Mouse (Mus musculus) midbrain, embryonic 14.5 days (tissue): ENCODE measurements at regions not wholly inside any gene's neighbourhood (a gene's known extent, or its start where the extent isn't known, plus 50 kb on each side); places are given as distances from the start of the nearest gene placed in this dataset.

Experiments
- ATAC-seq: fragments of 200-750 bp; cut with Nextera tagmentation; 2 replicates; pipeline ENCODE4 v1.8.0; 2017; ENCODE audit warnings: moderate number of reproducible peaks, moderate library complexity; ENCODE audit not compliant: low FRiP score, low TSS enrichment
- DNase-seq: peaks from one replicate; pipeline ENCODE4 v3.0.0-alpha.2; 2015
- H3K27ac ChIP-seq: fragments of 300-500 bp; sonication (generic); replicated peaks from 2 replicates; pipeline ENCODE4 v1.5.1; 2014; ENCODE audit warnings: mild to moderate bottlenecking, low read depth, low read length, moderate library complexity
- H3K27me3 ChIP-seq: fragments of 300-500 bp; sonication (generic); 2 replicates; pipeline ENCODE4 v1.6.1; 2014; ENCODE audit warnings: low read length, control low read depth, mixed read lengths; ENCODE audit not compliant: control insufficient read depth, insufficient read depth
- H3K36me3 ChIP-seq: fragments of 300-500 bp; sonication (generic); 2 replicates; pipeline ENCODE4 v1.6.1; 2014; ENCODE audit warnings: low read length, control low read depth; ENCODE audit not compliant: control insufficient read depth, insufficient read depth
- H3K4me1 ChIP-seq: fragments of 300-500 bp; sonication (generic); 2 replicates; pipeline ENCODE4 v1.6.1; 2014; ENCODE audit warnings: mild to moderate bottlenecking, antibody characterized with exemption, low read length, control low read depth; ENCODE audit not compliant: control insufficient read depth, insufficient read depth
- H3K4me2 ChIP-seq: fragments of 300-500 bp; sonication (generic); 2 replicates; pipeline ENCODE4 v1.6.1; 2014; ENCODE audit warnings: mild to moderate bottlenecking, low read length, moderate library complexity
- H3K4me3 ChIP-seq: fragments of 300-500 bp; sonication (generic); replicated peaks from 2 replicates; pipeline ENCODE4 v1.5.1; 2014; ENCODE audit warnings: low read depth, low read length
- H3K9ac ChIP-seq: fragments of 300-500 bp; sonication (generic); replicated peaks from 2 replicates; pipeline ENCODE4 v1.6.1; 2014; ENCODE audit warnings: mild to moderate bottlenecking, low read length, moderate library complexity
- H3K9me3 ChIP-seq: fragments of 300-500 bp; sonication (generic); 2 replicates; pipeline ENCODE4 v1.6.1; 2016; ENCODE audit warnings: low read length, control low read depth, mixed read lengths; ENCODE audit not compliant: control insufficient read depth
- WGBS: fragments of 180-500 bp; shearing (Covaris S2); extraction: QIAGEN DNeasy Blood & Tissue Kit; methylation state at CpG from one replicate; pipeline ENCODE4 v1.1.7; 2014; 5-methylcytosine and 5-hydroxymethylcytosine counted together

DNA sequence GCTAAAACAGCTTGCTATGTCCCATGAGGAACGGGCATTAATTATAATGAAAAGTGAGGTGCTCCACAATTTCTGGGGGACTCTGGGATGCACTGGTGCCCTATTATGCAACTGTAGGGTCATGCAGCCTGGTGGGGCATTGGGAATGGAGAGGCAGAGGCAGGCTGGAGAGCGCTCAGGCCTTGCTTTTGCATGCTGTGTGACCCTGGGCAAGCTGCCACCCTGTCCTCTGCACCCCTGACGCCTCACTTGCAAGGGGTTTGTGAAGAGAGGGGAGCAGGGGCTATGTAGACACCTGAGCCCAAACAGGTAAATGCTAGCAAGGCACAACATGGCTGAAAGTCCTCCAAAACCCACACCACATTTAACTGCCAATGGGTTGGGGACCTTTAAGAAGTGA is 142.8 kb downstream of the Kif26a start:
- ATAC-seq (no peak), DNase-seq (no peak)
- Histone ChIP-seq H3K27ac (no peak overlapping the region), H3K9me3 (no peaks in the 10 kb centered on the region), H3K36me3 (no peaks in the 10 kb centered on the region), H3K4me2 (no peak overlapping the region), H3K27me3 (no peaks in the 10 kb centered on the region), H3K4me1 (peaks cover 20% of the 10 kb centered on the region), H3K9ac (no peak overlapping the region), H3K4me3 (no peak overlapping the region)
- 73% methylated on average over 3 of the region's 3 CpGs for WGBS

DNA sequence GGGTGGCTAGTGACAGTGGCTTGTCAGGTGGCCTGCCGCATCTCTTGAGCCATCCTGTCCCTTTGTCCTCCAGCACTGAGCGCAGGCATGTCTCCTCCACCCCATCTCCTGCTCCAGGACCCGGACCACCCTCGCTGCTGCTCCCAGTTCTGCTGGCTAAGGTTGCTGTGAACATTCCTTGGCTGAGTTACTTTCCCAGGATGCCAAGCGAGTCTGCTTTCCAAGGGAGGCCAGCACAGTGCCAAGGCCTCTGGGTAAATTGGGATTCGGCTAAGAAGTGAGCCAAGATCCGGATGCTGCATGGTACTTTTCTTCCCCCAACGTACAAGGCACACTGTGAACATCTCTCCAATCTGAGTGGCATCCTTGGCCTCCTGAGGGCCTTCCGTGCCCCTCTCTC is 144.3 kb downstream of the Kif26a start:
- Histone ChIP-seq H3K9me3 (no peaks in the 10 kb centered on the region), H3K27ac (no peak overlapping the region), H3K4me3 (no peak overlapping the region), H3K4me2 (no peak overlapping the region), H3K4me1 (peaks cover 14% of the 10 kb centered on the region), H3K9ac (no peak overlapping the region), H3K36me3 (no peaks in the 10 kb centered on the region), H3K27me3 (no peaks in the 10 kb centered on the region)
- ATAC-seq (no peak), DNase-seq (no peak)
- 88% methylated on average over 9 of the region's 9 CpGs for WGBS

DNA sequence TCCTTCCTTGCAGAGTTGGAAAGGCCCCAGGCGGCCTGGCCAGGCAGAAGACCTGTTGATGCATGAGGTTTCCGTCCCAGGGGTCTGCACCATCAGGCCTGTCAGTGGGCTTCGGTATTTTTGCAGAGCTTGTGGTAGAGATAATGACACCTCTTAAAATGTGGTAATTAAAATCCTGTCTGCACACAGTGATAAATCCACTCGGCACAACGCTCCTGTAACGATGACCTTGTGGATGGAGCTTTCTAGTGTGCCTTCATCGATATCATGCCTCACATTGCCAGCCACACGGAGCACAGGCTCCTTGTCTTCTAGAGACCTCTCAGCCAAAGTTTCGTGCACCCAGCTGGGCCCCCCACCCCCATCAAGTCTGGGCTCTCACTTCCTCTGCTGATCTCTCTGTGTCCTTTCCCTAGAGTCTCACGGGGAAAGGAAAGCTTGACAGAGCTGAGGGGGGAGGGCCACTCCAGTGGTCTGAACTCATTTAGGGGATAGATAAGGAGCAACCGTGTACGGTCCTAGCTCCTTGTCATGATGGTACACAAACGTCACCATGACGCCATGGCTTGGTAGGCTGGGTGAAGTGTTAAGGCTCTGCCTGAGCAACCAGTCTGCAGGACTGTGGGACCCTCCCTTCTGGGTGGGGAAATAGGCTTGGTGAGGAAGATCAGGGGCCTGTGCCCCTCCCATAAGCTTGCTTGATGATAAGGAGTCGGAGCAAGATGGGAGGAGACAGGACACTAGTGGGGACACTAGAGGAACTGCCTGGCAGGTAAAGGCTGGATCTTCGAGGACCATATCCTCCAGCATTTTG is 145.9 kb downstream of the Kif26a start:
- Histone ChIP-seq H3K9ac (no peak overlapping the region), H3K27ac (no peak overlapping the region), H3K36me3 (no peaks in the 10 kb centered on the region), H3K4me2 (no peak overlapping the region), H3K4me3 (no peak overlapping the region), H3K4me1 (peaks cover 14% of the 10 kb centered on the region), H3K9me3 (no peaks in the 10 kb centered on the region), H3K27me3 (no peaks in the 10 kb centered on the region)
- WGBS = 75% methylated on average over 16 of the region's 16 CpGs
- no peak for DNase-seq
- ATAC-seq = no peak

DNA sequence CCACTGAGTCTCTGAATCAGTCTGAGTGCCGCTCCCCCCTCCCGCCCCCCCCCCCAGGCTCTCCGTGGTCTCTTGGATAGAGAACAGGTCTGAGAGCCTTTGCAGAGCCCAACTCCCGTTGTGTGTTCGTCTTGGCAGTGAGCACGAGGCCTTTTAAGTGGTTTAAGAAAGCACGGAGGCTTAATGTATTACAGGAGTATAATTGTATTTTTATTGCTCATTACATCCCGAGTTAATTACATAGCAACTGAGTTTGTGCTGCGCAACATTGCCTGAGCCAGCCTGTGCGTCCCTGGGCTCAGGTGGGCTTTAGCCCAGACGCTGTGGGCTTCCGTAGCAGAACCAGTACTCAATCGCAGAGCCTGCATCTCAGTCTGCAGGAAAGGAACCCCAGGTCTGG is 147.1 kb downstream of the Kif26a start:
- no peak for ATAC-seq
- DNase-seq = no peak
- H3K9ac ChIP-seq = no peak overlapping the region
- no peak overlapping the region for H3K4me2 ChIP-seq
- H3K27ac ChIP-seq = 0 out of 2 replicates have a peak overlapping the region, but pooled peaks have one; percentile 20
- no peaks in the 10 kb centered on the region for H3K9me3 ChIP-seq
- no peaks in the 10 kb centered on the region for H3K27me3 ChIP-seq
- no peaks in the 10 kb centered on the region for H3K36me3 ChIP-seq
- no peak overlapping the region for H3K4me3 ChIP-seq
- peaks cover 11% of the 10 kb centered on the region for H3K4me1 ChIP-seq
- 67% methylated on average over 13 of the region's 13 CpGs for WGBS

DNA sequence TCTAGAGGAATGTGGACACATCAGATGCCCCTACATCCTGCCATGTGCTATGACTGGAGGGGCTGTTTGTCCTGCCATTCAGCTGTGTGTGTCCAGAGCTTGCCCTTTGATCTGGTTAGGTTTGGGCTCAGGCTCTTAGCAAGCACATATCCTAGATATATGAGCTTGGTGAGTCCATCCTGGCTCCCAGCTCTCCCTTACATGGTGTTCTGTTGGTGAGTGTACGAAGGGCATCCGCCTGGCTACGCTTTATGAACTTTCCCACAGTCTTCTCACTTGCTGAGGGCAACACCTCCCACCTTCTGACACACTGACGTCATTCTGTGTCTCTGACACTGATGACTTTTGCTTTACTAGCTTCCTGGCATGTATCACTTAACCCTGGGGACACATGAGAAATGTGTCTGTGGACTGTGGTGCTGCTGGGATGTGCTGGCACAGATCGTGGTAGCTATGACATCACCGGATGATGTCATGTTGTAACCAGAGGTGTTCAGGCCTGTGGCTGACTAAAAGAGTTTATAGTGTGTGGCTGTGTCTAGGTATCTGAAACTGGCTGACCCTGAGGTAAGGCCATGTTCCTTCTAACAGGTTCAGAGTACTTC is 149.4 kb downstream of the Kif26a start:
- Histone ChIP-seq H3K4me1 (peaks cover 16% of the 10 kb centered on the region), H3K36me3 (no peaks in the 10 kb centered on the region), H3K27ac (no peak overlapping the region), H3K4me3 (no peak overlapping the region), H3K4me2 (no peak overlapping the region), H3K9me3 (no peaks in the 10 kb centered on the region), H3K27me3 (no peaks in the 10 kb centered on the region), H3K9ac (no peak overlapping the region)
- DNase-seq (no peak), ATAC-seq (no peak)
- 90% methylated on average over 6 of the region's 6 CpGs for WGBS

DNA sequence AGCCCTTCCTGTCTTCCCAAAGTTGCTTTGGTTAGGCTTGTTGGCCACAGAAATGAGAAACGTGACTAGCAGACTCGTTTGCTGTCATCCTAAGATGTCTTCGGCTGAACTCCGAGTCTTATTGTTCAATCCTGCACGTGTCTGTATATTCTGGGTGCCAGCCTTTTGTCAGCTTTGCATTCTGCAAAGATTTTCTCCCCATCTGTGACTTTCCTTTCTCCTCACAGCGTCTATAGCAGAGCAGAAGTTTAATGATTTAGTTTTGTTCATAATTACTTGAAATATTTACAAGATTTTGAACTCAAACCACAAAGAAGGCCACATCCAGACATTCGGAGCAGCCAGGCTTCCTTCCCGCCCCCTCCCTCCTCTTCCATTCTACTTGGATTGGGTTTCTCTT is 152.5 kb downstream of the Kif26a start:
- Histone ChIP-seq H3K4me2 (no peak overlapping the region), H3K9me3 (no peaks in the 10 kb centered on the region), H3K36me3 (no peaks in the 10 kb centered on the region), H3K27ac (peak overlapping the region; percentile 58), H3K27me3 (no peaks in the 10 kb centered on the region), H3K4me1 (peaks cover 37% of the 10 kb centered on the region), H3K4me3 (no peak overlapping the region), H3K9ac (no peak overlapping the region)
- DNase-seq (no peak), ATAC-seq (no peak)
- 78% methylated on average over 8 of the region's 8 CpGs for WGBS

DNA sequence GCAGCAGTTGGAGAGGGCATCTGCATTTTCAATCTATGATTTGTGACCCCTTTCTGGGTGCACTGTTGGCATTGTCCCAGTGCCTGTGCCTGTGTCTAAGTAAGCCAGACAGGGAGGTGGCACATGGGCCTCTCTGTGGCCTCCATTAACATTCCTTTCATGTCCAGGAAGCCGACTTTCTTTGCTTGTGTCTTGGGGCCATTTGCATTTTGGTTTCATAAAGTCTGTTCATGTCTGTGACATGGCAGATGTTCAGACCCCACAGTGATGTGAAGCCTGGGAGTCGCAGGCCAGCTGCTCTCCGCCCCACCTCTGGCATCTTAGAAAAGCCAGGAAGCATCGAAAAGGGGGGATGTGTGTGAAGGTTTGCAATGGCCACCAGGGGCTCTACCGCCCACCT is 153.1 kb downstream of the Kif26a start:
- 21% methylated on average over 5 of the region's 5 CpGs for WGBS
- Histone ChIP-seq H3K4me3 (no peak overlapping the region), H3K9ac (no peak overlapping the region), H3K4me2 (no peak overlapping the region), H3K4me1 (peaks cover 37% of the 10 kb centered on the region), H3K9me3 (no peaks in the 10 kb centered on the region), H3K27ac (peak overlapping the region; percentile 58), H3K27me3 (no peaks in the 10 kb centered on the region), H3K36me3 (no peaks in the 10 kb centered on the region)
- DNase-seq = peak; percentile 50
- ATAC-seq = peak; percentile 43; the same call in 1 of the 2 replicates

DNA sequence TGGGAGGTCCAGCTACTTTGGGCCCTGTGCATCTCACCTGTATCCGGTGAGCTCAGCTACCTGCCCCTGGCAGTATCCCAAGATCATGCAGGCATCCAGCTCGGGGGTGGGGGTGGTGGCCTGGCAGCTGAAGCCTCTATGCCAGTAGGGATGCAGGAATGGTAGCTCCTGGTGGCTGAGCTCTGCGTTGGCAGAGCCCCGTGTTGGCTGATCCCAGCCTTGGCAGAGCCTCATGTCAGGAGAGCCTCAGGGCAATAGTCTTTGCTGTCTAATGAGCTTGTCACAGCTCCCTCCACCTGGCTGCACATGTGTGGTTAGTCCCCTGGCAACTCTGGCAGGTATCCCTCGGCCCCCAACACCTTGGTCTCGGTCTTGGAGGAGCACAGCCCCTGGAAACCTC is 153.6 kb downstream of the Kif26a start:
- H3K36me3 ChIP-seq = no peaks in the 10 kb centered on the region
- WGBS = 63% methylated on average over 6 of the region's 6 CpGs
- no peaks in the 10 kb centered on the region for H3K9me3 ChIP-seq
- H3K27ac ChIP-seq = peak overlapping the region; percentile 32; the same call in 1 of the 2 replicates
- H3K4me3 ChIP-seq = no peak overlapping the region
- no peak overlapping the region for H3K9ac ChIP-seq
- H3K4me2 ChIP-seq = no peak overlapping the region
- ATAC-seq (peak; percentile 40), DNase-seq (peak; percentile 58)
- H3K4me1 ChIP-seq = peaks cover 37% of the 10 kb centered on the region
- H3K27me3 ChIP-seq = no peaks in the 10 kb centered on the region

DNA sequence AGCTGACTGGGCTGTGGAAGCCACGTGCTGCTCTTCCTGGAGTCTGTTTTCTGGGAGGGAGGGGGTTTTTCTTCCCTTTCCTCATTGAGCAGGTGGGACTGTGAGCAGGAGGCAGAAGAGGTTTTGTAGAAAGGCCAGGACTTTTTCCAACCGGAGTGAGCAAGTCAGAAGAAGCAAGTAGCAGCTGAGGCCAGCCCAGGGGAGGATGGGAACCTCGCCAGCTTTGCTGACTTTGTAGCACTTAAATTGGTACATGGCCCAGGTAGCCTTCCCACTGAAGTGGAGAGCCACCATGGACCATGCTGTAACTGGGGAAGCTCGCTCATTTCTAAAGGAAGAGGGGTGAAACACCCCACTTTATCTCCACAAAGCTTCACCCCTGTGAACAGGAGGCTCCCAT is 154.1 kb downstream of the Kif26a start:
- WGBS = 78% methylated on average over 4 of the region's 4 CpGs
- no peak for ATAC-seq
- DNase-seq = no peak

More for the DNA sequence above, 154.1 kb downstream of the Kif26a start:
- Histone ChIP-seq H3K4me2 (no peak overlapping the region), H3K9me3 (no peaks in the 10 kb centered on the region), H3K4me1 (peaks cover 37% of the 10 kb centered on the region), H3K27ac (0 out of 2 replicates have a peak overlapping the region, but pooled peaks have one; percentile 32), H3K36me3 (no peaks in the 10 kb centered on the region), H3K27me3 (no peaks in the 10 kb centered on the region), H3K4me3 (no peak overlapping the region), H3K9ac (no peak overlapping the region)
